Mouse (Mus musculus) heart, adult 11 months (tissue): Measurements from ENCODE around the gene Snx9.

Experiments used
- DNase-seq: peaks from one replicate; pipeline ENCODE4 v3.0.0; 2022

Gene Snx9

DNA sequence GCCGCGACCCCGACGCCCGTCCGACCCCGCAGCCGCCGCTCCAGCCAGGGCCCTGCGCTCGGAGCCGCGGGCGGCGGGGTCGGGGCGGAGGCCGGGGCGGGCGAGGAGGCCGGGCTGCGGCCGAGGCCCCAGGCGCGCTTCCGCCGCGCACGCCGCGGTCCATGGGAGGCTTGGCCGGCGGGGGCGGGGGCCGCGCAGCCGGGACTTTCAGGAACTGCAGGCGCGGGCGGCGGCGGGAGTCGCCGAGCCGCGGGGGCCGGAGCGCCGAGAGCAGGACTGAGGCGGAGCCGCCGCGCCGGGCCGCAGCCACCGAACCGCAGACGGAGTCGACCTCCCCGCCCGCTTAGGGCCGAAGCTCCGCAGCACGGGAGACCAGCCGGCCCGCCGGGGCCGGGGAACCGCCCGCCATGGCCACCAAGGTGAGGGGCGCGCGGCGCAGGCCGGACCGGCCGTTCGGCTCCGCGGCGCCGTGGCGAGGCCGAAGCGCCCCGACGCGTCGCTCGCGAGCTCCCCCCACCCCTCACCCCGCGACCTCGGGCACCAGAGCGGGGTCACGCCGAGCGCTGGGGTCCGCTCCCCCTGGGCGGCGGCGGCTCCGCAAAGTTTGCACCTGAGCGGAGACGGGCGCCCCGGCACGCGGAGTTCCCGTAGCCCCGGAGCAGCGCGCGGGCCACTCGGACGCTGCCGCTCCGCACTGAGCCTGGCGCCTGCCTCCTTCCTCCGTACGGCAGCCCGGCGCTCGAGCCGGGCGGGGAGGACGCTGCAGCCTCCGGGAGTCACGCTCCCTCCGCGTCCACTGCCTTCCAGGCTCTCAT, at the start of gene Snx9:
Gene Snx9, plus strand, starts transcription at position 202 of the 815 bp plus-strand sequence.
- peak; percentile 98 for DNase-seq

DNA sequence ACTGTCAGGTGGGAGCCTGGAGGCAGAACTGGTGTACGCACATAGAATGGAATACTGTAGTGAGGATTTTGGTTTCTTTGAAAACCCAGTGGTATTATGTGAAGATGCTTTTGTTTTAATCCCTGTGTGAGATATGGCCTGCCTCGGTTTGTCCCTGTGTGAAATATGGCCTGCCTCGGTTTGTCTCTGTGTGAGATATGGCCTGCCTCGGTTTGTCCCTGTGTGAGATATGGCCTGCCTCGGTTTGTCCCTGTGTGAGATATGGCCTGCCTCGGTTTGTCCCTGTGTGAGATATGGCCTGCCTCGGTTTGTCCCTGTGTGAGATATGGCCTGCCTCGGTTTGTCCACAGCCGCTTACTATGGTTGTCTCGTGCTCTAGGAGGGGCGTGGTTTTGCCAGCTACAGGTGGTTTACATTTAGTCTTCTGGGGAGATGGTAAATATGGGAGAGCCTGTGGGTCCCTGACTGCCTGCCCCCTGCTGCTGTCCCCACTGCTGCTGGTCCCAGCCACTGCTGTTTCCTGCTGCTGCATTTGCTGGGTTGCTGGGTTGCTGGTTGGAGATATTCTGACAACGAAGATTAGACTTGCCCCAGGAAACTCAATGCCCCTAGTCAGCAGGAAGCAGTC, 48.9 kb upstream of the Snx9 start:
- no peak for DNase-seq

- DNase-seq, result no peak
Measured at GRCm38 (mm10) chr17:5793593-5793992, 47.5 kb upstream of the Snx9 start.

GRCm38 (mm10) chr17:5794276-5794675, 46.9 kb upstream of the Snx9 start:
- DNase-seq, result peak; percentile 97

DNA sequence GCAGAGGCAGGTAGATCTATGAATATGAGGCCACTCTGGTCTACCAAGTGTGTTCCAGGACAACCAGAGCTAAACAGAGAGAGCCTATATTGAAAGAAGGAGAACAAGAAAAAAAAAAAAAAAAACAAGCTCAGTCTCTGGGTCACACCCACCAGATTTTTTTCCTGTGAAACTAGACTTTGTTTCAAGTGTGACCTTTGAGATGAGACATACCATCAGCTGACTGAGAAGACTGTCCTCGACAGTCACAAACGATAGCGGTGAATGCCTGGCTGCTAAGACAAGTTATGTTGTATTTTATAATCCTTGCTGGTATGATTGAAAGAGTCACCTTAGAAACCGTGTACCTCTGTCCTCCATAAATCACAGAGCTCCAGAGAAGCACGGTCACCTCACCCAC, 45.8 kb upstream of the Snx9 start:
- no peak for DNase-seq

DNA sequence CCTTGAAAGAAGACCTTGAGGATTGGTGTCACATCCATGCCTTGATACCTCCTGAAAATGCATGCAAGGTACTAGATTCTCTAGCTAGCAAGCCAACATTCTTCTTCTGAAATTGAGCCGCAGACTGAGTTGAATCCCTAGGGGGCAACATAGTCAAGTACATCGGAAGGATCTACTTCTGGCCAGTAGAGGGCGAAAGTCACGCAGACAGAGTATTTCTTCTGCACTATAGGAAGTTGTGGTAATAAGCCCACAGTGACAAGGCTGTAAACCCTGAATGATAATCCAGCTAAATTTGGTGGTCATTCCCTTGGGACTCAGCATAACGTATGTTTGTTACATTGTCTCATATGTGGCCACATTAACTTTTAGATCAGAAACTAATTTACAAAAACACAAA, 45.3 kb upstream of the Snx9 start:
- peak; percentile 96 for DNase-seq

- DNase-seq, result peak; percentile 87
Measured at GRCm38 (mm10) chr17:5797124-5797760, 43.9 kb upstream of the Snx9 start.

GRCm38 (mm10) chr17:5798221-5798801, 42.8 kb upstream of the Snx9 start:
- DNase-seq, result peak; percentile 97

GRCm38 (mm10) chr17:5798900-5799299, 42.2 kb upstream of the Snx9 start:
- DNase-seq, result peak; percentile 79

GRCm38 (mm10) chr17:5799396-5800021, 41.6 kb upstream of the Snx9 start:
- DNase-seq, result peak; percentile 88

- peak; percentile 94 for DNase-seq
Measured at GRCm38 (mm10) chr17:5800254-5800653, 40.9 kb upstream of the Snx9 start.

DNA sequence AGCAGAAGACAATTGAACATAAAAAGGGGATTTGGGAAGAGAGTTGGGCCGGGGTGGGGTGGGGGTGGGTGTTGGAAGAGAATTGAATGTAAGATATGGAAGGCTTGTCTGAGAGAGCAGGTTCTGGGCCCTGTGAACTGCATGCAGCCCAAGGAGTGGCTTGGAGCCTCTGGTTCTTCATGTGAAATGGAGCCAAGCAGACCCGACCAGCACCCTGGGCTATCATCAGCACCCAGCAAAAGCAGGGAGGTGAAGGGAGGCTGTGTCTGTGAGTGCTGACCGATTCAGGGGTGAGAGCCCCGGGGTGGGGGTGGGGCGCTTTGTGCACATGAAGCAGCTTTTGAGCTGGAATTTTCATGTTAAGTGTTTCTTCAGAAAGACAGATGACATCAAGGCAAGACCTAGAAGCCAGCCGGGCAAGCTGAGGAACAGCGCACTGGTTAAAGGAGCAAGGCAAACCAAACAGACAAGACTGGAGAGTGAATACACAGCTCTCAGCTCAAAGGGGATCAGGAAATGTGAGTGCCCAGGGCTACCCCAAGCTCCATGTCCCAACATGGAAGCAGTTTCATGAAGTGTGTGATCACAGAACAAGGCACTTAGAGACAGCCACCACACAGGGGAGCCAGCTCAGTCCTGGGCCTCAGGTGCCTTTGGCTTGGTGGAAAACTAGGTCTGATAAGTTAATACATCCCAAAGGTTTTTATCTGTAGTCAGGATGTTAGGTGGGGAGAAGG, 40.1 kb upstream of the Snx9 start:
- peak; percentile 88 for DNase-seq

DNA sequence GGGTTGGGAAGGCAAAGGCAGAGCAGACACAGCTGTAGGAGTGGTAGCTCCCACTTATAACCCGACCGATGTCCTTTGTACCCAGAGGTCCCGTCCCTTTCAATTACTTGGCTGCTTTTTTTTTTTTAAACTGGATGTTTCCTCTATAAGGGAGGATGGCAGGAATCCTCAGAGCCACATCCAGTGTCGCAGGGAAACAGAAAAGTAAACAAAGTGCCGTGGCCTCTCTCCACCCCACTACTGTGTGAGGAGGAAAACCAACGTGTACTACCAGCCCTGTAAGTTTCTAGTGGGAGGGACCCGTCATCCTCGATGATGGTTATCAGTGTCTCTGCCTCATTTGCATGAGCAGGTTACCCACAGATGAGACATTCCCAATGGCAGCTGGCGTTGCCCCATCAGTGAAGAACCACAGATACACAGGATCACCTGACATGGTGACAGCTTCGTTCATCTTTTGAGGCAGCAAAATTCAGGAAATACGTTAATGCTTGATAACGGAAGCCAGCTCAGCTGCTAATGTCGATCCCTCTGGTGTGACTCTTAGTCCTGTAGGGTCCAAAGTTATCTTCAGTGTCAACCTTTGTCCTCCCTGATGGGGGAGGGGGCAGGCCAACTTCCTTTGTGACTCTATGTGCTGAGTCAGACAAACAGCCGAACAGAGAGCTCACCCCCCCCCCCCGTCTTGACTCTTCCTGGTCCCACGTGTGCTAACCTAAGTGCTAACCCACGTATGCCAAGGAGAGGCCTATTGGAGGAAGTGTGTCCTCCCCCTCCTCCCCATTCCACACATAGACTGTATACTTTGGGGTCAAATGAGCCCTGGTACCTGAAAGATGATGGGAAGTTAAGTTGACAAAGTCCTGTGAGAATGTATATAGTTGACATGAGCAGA, 39.1 kb upstream of the Snx9 start:
- DNase-seq, result peak; percentile 89

DNA sequence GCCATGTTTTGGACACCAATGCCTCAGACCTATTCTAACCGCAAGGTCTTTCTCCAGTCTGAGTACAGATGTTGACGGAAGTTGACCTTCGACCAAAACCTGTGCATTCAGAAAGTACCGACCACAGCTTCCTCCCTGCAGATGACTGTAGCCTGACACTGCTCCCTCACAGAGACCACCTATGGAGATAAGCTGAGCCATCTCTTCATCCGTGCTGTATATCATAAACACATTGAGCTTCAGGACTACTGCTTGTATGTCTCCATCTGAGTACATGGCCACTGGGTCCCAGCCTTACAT, 38.5 kb upstream of the Snx9 start:
- DNase-seq, result no peak

DNA sequence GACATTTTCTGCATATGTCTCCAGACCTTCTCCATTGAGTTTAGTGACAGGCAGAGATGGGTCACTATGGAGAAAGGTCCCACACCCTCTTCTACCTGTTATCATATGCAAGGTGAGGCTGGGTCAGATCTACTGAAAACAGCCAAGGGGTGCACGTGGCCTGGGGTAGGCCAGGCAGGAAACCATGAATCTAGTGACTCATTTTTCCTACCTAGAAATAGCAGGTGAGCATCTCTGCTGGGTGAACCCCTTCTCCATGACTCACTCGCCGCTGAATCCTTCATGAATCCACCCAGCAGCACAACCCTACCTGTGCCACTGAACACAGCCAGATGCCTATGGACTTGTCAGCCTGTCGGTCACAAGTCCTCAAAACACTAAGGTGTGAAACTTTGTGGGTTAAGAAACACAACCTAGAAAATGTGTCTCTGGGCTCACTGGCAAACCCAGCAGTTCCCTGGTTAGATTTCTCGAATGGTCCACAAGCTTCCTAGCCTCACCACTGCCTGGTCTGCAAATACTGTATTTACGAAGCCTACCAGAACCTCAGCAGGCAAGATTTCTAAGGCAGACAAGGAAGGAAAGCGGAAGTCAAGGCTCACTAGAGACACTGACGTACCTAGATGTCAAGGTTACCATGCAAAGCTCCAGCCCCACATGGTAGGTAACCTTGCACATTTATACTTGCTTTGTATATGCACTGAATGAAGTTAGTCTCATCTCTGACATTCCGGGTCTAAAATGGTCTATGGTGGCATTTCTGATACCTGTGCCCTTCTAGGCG, 37.7 kb upstream of the Snx9 start:
- DNase-seq, result peak; percentile 83

- peak; percentile 94 for DNase-seq
Measured at GRCm38 (mm10) chr17:5804370-5805150, 36.6 kb upstream of the Snx9 start.

DNA sequence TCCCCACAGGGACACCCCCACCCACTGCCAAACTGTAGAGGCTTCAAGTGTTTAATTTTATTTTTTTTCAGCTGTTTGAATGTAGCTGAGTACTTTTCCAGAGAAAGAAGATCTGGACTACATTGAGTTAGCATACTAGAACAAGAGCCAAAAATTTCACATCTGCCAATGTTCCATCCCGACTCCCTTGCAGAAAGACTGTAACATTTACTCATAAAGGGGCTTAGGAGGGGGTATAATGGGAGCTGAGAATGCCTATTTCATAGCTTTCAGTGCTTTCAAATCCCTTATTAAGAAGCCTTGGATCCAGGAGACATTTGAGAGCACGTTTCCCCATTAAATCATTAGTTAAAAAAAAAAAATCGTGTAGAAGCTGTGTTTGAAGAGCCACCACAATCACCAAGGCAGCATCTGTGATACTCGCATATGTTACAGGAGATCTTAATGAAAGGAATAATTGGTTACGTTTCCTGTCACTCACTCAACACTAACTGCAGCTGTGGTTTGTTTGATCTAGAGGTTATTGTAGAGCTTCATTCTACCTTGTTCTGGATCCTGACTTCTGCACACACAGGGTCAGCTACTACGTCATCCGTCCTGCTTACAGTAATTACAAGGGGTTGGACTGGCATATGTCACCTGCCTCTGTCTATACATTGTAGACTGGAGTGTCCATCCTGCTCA, 35.8 kb upstream of the Snx9 start:
- DNase-seq, result no peak

DNA sequence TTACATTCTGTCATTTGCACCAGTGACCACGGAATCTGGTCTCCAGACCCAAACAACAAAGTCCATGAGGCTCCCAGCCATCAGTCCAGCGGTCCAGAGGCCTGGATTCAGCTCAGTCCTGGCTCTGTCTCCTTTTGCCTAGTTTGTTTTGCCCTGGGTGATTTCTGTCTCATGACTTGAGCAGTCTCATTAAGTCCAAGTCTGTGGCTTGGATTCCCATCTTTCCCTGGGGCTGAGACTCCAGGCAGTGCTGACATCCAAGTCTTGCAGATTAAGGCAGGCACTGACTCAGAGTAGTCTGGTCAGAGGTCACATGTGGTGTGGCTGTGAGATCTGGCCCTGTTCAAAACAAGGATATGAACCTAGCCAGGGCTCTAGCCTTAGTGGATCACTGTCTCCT, 35.2 kb upstream of the Snx9 start:
- peak; percentile 99 for DNase-seq

- peak; percentile 69 for DNase-seq
Measured at GRCm38 (mm10) chr17:5806823-5807222, 34.3 kb upstream of the Snx9 start.
